Mouse (Mus musculus): ENCODE results near the gene Olfr1341. TPM values are rescaled to one million over a fixed set of nuclear protein-coding genes. Genes with fewer than 3 reads are reported as not detected.

Olfr1341 gene
- polyA plus RNA-seq, 1 experiment from 2014 or later = not detected

DNA sequence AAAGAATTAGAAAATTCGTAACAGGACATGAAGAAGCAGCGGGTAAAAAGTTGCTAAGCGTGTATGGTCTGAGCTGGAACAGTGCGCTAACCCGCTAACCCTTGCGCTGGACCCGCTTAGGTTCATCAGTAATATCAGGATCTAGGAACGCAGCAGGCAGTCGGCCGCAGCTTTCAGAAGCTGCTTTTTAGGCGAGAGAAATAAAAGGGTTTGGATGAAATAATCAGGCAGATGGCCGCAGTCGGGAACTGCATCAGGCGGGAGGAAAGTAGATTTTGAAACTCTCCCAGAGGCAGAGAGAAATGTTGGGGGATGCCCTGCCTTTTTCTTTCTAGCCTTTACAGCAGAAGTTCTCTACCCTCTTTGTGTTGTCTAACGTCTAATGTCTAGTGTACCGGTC is 38.6 kb downstream of the Olfr1341 start:
- Histone ChIP-seq H3K4me3 (no peak overlapping the region), H3K36me3 (no peaks in the 10 kb centered on the region), H3K9me3 (0 out of 2 replicates have a peak, but pooled peaks cover 2% of the 10 kb centered on the region), H3K4me2 (no peak overlapping the region), H3K27me3 (peaks cover 21% of the 10 kb centered on the region; the same call in 1 of the 2 replicates), H3K4me1 (no peaks in the 10 kb centered on the region), H3K27ac (no peak overlapping the region), H3K9ac (no peak overlapping the region)
- ATAC-seq (ENCODE audit: insufficient number of reproducible peaks, low FRiP score, low TSS enrichment, low read depth) = no peak
- WGBS = 10% methylated on average over 16 of the region's 16 CpGs

DNA sequence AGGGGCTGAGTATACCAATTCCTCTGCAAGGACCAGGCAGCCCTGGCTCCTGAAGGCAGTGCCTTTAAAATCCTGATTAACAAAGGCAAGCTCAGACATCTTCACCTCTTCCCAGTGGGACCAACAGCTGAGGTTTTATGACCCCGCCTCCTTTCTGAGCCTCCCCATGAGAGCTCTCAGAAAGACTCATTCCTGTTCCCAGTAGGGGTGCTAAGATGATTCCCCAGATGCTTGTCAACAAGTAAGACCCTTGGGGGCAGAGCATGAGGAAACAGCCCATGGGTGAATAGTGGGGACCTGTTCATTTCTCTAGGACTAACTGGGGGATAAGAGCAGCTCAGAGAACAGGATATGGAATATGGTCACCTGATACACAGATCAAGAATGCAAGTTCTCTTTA is 55.3 kb downstream of the Olfr1341 start, which contains the start of gene Olfr1338:
Gene Olfr1338, minus strand, starts transcription at position 101 of the 400 bp plus-strand sequence.
- no peak within 1 kb of the TSS for H3K27ac ChIP-seq
- H3K4me2 ChIP-seq = no peak within 1 kb of the TSS
- H3K36me3 ChIP-seq = no peaks in the 10 kb centered on the region
- no peaks in the 10 kb centered on the region for H3K9me3 ChIP-seq
- no peak for ATAC-seq (ENCODE audit: insufficient number of reproducible peaks, low FRiP score, low TSS enrichment, low read depth)
- no peaks in the 10 kb centered on the region for H3K4me1 ChIP-seq
- H3K9ac ChIP-seq = no peak within 1 kb of the TSS
- no peak within 1 kb of the TSS for H3K4me3 ChIP-seq
- whole genome bisulfite sequencing = 79% methylated on average over 1 of the region's 1 CpGs
- H3K27me3 ChIP-seq = no peaks in the 10 kb centered on the region

Other genes with a start within 250 kb of the Olfr1341 start
- gene Mpl, start 246.0 kb upstream of the Olfr1341 start, polyA plus RNA-seq (2015; fragmentation: Nextera tagmentation; extraction: Ambion mirVana) = 0.24 and 0.62 TPM in 2 replicates
- gene Tie1, start 213.5 kb upstream of the Olfr1341 start, polyA plus RNA-seq (2015; fragmentation: Nextera tagmentation; extraction: Ambion mirVana) = 25.8 and 27.8 TPM in 2 replicates
- gene 2610528J11Rik, start 176.5 kb upstream of the Olfr1341 start, polyA plus RNA-seq (2015; fragmentation: Nextera tagmentation; extraction: Ambion mirVana) = 13.5 and 14.2 TPM in 2 replicates
- 22.9 and 23.0 TPM in 2 replicates for gene Tmem125, start 159.5 kb upstream of the Olfr1341 start, polyA plus RNA-seq (2015; fragmentation: Nextera tagmentation; extraction: Ambion mirVana)
- 1.7 and 2.6 TPM in 2 replicates for gene Cfap57, start 82.7 kb upstream of the Olfr1341 start, polyA plus RNA-seq (2015; fragmentation: Nextera tagmentation; extraction: Ambion mirVana)
- 129 and 136 TPM in 2 replicates for gene Ebna1bp2, start 82.7 kb upstream of the Olfr1341 start, polyA plus RNA-seq (2015; fragmentation: Nextera tagmentation; extraction: Ambion mirVana)
- not detected in 2 replicates for gene Olfr62, start 44.6 kb upstream of the Olfr1341 start, polyA plus RNA-seq (2015; fragmentation: Nextera tagmentation; extraction: Ambion mirVana)
- not detected in 2 replicates for gene Olfr1342, start 10.8 kb upstream of the Olfr1341 start, polyA plus RNA-seq (2015; fragmentation: Nextera tagmentation; extraction: Ambion mirVana)
- gene Olfr1340, start 16.6 kb downstream of the Olfr1341 start, polyA plus RNA-seq (2015; fragmentation: Nextera tagmentation; extraction: Ambion mirVana) = not detected in 2 replicates
- not detected in 2 replicates for gene Olfr1339, start 28.7 kb downstream of the Olfr1341 start, polyA plus RNA-seq (2015; fragmentation: Nextera tagmentation; extraction: Ambion mirVana)
- gene Olfr1338, start 55.2 kb downstream of the Olfr1341 start, polyA plus RNA-seq (2015; fragmentation: Nextera tagmentation; extraction: Ambion mirVana) = not detected in 2 replicates
- gene Olfr1337, start 79.1 kb downstream of the Olfr1341 start, polyA plus RNA-seq (2015; fragmentation: Nextera tagmentation; extraction: Ambion mirVana) = not detected in 2 replicates
- not detected in 2 replicates for gene Olfr1335, start 106.4 kb downstream of the Olfr1341 start, polyA plus RNA-seq (2015; fragmentation: Nextera tagmentation; extraction: Ambion mirVana)
- not detected in 2 replicates for gene Olfr1333, start 132.8 kb downstream of the Olfr1341 start, polyA plus RNA-seq (2015; fragmentation: Nextera tagmentation; extraction: Ambion mirVana)
- not detected in 2 replicates for gene Olfr1331, start 161.1 kb downstream of the Olfr1341 start, polyA plus RNA-seq (2015; fragmentation: Nextera tagmentation; extraction: Ambion mirVana)
- not detected in 2 replicates for gene Olfr1330, start 185.1 kb downstream of the Olfr1341 start, polyA plus RNA-seq (2015; fragmentation: Nextera tagmentation; extraction: Ambion mirVana)
- gene Olfr1329, start 213.9 kb downstream of the Olfr1341 start, polyA plus RNA-seq (2015; fragmentation: Nextera tagmentation; extraction: Ambion mirVana) = not detected in 2 replicates
- not detected in 2 replicates for gene Olfr1328, start 235.1 kb downstream of the Olfr1341 start, polyA plus RNA-seq (2015; fragmentation: Nextera tagmentation; extraction: Ambion mirVana)

Data from limb, embryonic 15.5 days (tissue).